Mouse (Mus musculus): ENCODE data around the gene Kif3c. TPM values are rescaled to one million over a fixed set of nuclear protein-coding genes. Genes with fewer than 3 reads are reported as not detected.

Kif3c gene
- polyA plus RNA-seq (2014; fragmentation: Nextera tagmentation; extraction: Ambion mirVana) = 73.8 and 77.9 TPM in 2 replicates

DNA sequence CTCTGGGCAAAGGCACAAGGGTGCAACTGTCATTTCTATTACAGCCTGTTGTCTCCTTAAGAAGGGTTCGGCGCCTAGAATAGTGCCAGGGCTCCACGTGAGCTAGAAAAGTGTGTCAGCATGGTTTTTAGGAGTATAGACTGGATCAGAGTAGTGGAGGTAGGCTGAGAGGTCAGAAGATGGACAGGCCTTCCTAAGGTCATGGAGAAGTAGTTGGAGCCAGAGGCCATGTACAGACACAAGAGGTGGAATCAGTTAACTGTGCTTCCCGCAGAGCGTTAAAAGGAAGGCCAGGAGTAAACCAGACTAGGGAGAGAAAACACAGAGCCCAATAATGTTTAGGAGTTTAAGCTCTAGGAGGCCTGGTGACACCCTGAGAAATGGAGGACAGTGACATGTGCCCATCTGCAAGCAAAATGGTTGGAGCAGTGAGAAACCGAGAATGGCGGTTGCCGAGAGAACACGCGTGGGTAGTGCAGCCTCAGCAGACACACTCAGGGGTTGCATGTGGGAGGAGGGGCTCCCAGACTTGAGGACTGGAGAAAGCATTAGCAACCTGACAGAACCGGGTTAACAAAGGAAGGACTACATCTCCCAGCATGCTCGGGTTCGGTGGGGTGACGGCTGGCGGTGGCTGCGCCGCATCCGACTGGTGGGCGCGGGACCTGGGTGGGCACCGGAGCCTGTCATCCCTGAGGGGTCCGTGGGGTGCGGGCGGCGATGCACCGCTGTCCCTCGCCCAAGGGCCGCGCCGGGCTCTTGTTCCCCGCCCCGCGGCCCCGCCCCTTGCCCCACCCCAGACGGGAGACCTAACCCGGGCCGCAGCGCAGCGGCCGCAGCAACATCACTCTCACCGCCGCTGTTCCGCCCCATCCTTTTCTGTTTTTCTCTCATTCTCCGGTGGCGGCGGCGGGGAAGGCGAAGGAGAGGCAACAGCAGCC lies at the start of gene Kif3c:
Gene Kif3c (plus strand): TSS at position 625 of the 941 bp plus-strand sequence.
- Histone ChIP-seq H3K27ac (peak within 1 kb of the TSS; percentile 95), H3K27me3 (ENCODE audit: control insufficient read depth, insufficient read depth, low read length) (no peaks in the 10 kb centered on the region), H3K9me3 (ENCODE audit: control insufficient read depth, low read length) (no peaks in the 10 kb centered on the region), H3K4me1 (replicated peaks; ENCODE audit: control insufficient read depth, insufficient read depth, low read length) (peaks cover 35% of the 10 kb centered on the region), H3K9ac (peak within 1 kb of the TSS; percentile 94), H3K4me3 (replicated peaks; ENCODE audit: low read length) (peak within 1 kb of the TSS; percentile 60), H3K4me2 (replicated peaks) (peak within 1 kb of the TSS; percentile 92), H3K36me3 (replicated peaks; ENCODE audit: control insufficient read depth, insufficient read depth) (peaks cover 15% of the 10 kb centered on the region; the same call in 1 of the 2 replicates)
- DNase-seq (ENCODE audit: low spot score) (peak; percentile 87), ATAC-seq (ENCODE audit: low FRiP score) (peak; percentile 93)
- WGBS = 8% methylated on average over 35 of the region's 48 CpGs

DNA sequence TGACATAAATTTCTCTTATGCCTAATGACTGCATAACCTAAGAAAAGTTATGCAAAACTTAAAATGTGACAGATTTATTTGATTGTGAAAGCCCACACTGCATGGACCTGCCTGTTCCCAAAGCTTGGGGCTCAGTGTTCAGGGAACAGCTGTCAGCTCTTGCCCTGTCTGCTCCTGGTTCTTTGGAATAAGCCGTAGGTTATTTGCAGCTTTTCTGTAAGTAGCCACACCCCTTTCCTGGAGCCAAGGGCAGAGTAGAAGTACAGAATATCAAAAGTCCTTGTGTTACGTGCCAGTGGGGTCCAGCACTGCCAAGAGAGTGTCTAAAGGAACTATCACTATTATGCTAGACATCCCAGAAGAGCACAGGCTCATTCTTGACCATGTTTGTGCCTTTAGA lies 48.8 kb upstream of the Kif3c start:
- H3K4me1 ChIP-seq (replicated peaks; ENCODE audit: control insufficient read depth, insufficient read depth, low read length) = no peaks in the 10 kb centered on the region
- WGBS = 60% methylated on average over 2 of the region's 2 CpGs
- H3K9me3 ChIP-seq (ENCODE audit: control insufficient read depth, low read length) = no peaks in the 10 kb centered on the region
- H3K4me3 ChIP-seq (replicated peaks; ENCODE audit: low read length) = no peak overlapping the region
- no peak overlapping the region for H3K4me2 ChIP-seq (replicated peaks)
- ATAC-seq (ENCODE audit: low FRiP score) (no peak), DNase-seq (ENCODE audit: low spot score) (no peak)
- H3K9ac ChIP-seq = no peak overlapping the region
- no peaks in the 10 kb centered on the region for H3K27me3 ChIP-seq (ENCODE audit: control insufficient read depth, insufficient read depth, low read length)
- no peak overlapping the region for H3K27ac ChIP-seq
- no peaks in the 10 kb centered on the region for H3K36me3 ChIP-seq (replicated peaks; ENCODE audit: control insufficient read depth, insufficient read depth)

- DNase-seq (ENCODE audit: low spot score) (no peak), ATAC-seq (ENCODE audit: low FRiP score) (no peak)
- Histone ChIP-seq H3K9ac (no peak overlapping the region), H3K36me3 (replicated peaks; ENCODE audit: control insufficient read depth, insufficient read depth) (no peaks in the 10 kb centered on the region), H3K27me3 (ENCODE audit: control insufficient read depth, insufficient read depth, low read length) (no peaks in the 10 kb centered on the region), H3K4me2 (replicated peaks) (no peak overlapping the region), H3K9me3 (ENCODE audit: control insufficient read depth, low read length) (no peaks in the 10 kb centered on the region), H3K27ac (no peak overlapping the region), H3K4me1 (replicated peaks; ENCODE audit: control insufficient read depth, insufficient read depth, low read length) (no peaks in the 10 kb centered on the region), H3K4me3 (replicated peaks; ENCODE audit: low read length) (no peak overlapping the region)
- 66% methylated on average over 3 of the region's 3 CpGs for WGBS
Observed at GRCm38 (mm10) chr12:3316937-3317336, 48.0 kb upstream of the Kif3c start.

DNA sequence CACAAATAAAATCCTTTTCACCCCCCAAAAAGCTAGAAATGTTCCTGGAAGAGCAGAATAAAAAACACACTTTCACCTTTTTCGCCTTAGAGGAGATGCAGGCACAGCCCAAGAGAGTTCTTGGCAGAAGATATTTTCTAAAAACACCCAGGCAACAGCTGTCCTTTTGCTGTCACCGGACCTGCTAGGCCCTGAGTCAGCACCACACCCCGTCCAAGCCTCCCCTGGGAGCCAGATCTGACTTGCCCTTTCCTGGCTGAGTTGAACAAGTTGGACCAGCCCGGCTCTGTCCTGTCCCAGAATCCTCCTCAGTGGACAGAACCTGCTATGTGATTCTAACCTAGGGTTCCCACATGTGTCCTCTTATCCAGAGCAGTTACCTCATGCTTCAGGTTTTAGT lies 45.6 kb upstream of the Kif3c start:
- 78% methylated on average over 4 of the region's 4 CpGs for WGBS
- H3K27me3 ChIP-seq (ENCODE audit: control insufficient read depth, insufficient read depth, low read length) = no peaks in the 10 kb centered on the region
- no peak overlapping the region for H3K4me2 ChIP-seq (replicated peaks)
- no peaks in the 10 kb centered on the region for H3K4me1 ChIP-seq (replicated peaks; ENCODE audit: control insufficient read depth, insufficient read depth, low read length)
- DNase-seq (ENCODE audit: low spot score) (no peak), ATAC-seq (ENCODE audit: low FRiP score) (no peak)
- no peaks in the 10 kb centered on the region for H3K36me3 ChIP-seq (replicated peaks; ENCODE audit: control insufficient read depth, insufficient read depth)
- H3K9me3 ChIP-seq (ENCODE audit: control insufficient read depth, low read length) = no peaks in the 10 kb centered on the region
- no peak overlapping the region for H3K27ac ChIP-seq
- H3K4me3 ChIP-seq (replicated peaks; ENCODE audit: low read length) = no peak overlapping the region
- no peak overlapping the region for H3K9ac ChIP-seq

GRCm38 (mm10) chr12:3323241-3323640 lies 41.7 kb upstream of the Kif3c start:
- H3K27ac ChIP-seq = no peak overlapping the region
- no peak overlapping the region for H3K9ac ChIP-seq
- H3K4me3 ChIP-seq (replicated peaks; ENCODE audit: low read length) = no peak overlapping the region
- H3K36me3 ChIP-seq (replicated peaks; ENCODE audit: control insufficient read depth, insufficient read depth) = no peaks in the 10 kb centered on the region
- no peaks in the 10 kb centered on the region for H3K9me3 ChIP-seq (ENCODE audit: control insufficient read depth, low read length)
- DNase-seq (ENCODE audit: low spot score) (no peak), ATAC-seq (ENCODE audit: low FRiP score) (no peak)
- 84% methylated on average over 6 of the region's 6 CpGs for WGBS
- no peaks in the 10 kb centered on the region for H3K27me3 ChIP-seq (ENCODE audit: control insufficient read depth, insufficient read depth, low read length)
- H3K4me1 ChIP-seq (replicated peaks; ENCODE audit: control insufficient read depth, insufficient read depth, low read length) = no peaks in the 10 kb centered on the region
- H3K4me2 ChIP-seq (replicated peaks) = no peak overlapping the region

DNA sequence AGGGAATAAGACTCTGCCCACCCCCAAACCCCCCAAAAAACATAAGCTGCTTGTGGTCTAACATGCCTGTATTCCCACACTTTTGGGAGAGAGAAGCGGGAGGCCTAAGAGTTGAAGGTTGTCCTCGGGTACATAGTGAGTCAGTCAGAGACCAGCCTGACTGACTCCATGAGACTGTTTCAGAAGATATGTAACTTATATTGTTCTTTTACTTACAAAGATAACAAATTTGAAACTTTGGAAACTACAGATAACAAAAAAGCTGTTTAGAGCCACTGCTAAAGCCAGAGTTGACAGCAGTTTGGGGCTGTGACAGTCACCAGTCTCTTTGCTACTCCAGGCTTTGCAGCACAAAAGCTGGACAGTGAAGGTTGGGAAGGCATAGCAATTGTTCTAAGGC lies 39.7 kb upstream of the Kif3c start:
- H3K9ac ChIP-seq = no peak overlapping the region
- no peak overlapping the region for H3K27ac ChIP-seq
- DNase-seq (ENCODE audit: low spot score) = no peak
- no peak for ATAC-seq (ENCODE audit: low FRiP score)
- H3K36me3 ChIP-seq (replicated peaks; ENCODE audit: control insufficient read depth, insufficient read depth) = no peaks in the 10 kb centered on the region
- no peak overlapping the region for H3K4me3 ChIP-seq (replicated peaks; ENCODE audit: low read length)
- 95% methylated on average over 2 of the region's 2 CpGs for WGBS
- no peaks in the 10 kb centered on the region for H3K9me3 ChIP-seq (ENCODE audit: control insufficient read depth, low read length)
- no peak overlapping the region for H3K4me2 ChIP-seq (replicated peaks)
- H3K27me3 ChIP-seq (ENCODE audit: control insufficient read depth, insufficient read depth, low read length) = no peaks in the 10 kb centered on the region
- no peaks in the 10 kb centered on the region for H3K4me1 ChIP-seq (replicated peaks; ENCODE audit: control insufficient read depth, insufficient read depth, low read length)

GRCm38 (mm10) chr12:3329677-3330076 lies 35.3 kb upstream of the Kif3c start:
- no peaks in the 10 kb centered on the region for H3K36me3 ChIP-seq (replicated peaks; ENCODE audit: control insufficient read depth, insufficient read depth)
- no peak overlapping the region for H3K4me3 ChIP-seq (replicated peaks; ENCODE audit: low read length)
- H3K4me2 ChIP-seq (replicated peaks) = no peak overlapping the region
- no peak overlapping the region for H3K27ac ChIP-seq
- DNase-seq (ENCODE audit: low spot score) (no peak), ATAC-seq (ENCODE audit: low FRiP score) (no peak)
- 80% methylated on average over 4 of the region's 4 CpGs for WGBS
- no peaks in the 10 kb centered on the region for H3K4me1 ChIP-seq (replicated peaks; ENCODE audit: control insufficient read depth, insufficient read depth, low read length)
- H3K27me3 ChIP-seq (ENCODE audit: control insufficient read depth, insufficient read depth, low read length) = no peaks in the 10 kb centered on the region
- no peak overlapping the region for H3K9ac ChIP-seq
- no peaks in the 10 kb centered on the region for H3K9me3 ChIP-seq (ENCODE audit: control insufficient read depth, low read length)

DNA sequence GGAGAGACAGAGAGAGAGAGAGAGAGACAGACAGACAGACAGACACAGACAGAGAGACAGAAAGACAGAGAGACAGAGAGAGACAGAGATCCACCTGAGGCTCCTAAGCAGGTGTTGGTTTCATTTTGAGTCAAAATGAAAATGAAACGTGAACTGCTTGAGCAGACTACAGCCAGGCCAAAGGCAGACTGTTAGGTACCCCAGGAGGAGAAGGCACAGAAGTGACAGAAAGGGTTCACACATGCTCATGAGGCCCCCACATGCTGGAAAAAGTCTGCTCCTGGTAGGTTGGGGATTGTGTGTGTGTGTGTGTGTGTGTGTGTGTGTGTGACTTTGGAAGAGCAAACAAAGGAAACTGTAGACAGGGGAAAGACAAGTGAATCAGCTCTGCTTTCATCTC lies 26.0 kb upstream of the Kif3c start:
- ATAC-seq (ENCODE audit: low FRiP score) = no peak
- Histone ChIP-seq H3K9me3 (ENCODE audit: control insufficient read depth, low read length) (no peaks in the 10 kb centered on the region), H3K27me3 (ENCODE audit: control insufficient read depth, insufficient read depth, low read length) (no peaks in the 10 kb centered on the region), H3K36me3 (replicated peaks; ENCODE audit: control insufficient read depth, insufficient read depth) (no peaks in the 10 kb centered on the region), H3K27ac (no peak overlapping the region), H3K9ac (no peak overlapping the region), H3K4me1 (replicated peaks; ENCODE audit: control insufficient read depth, insufficient read depth, low read length) (no peaks in the 10 kb centered on the region), H3K4me2 (replicated peaks) (no peak overlapping the region), H3K4me3 (replicated peaks; ENCODE audit: low read length) (no peak overlapping the region)
- DNase-seq (ENCODE audit: low spot score) = no peak
- WGBS = 70% methylated on average over 1 of the region's 1 CpGs

DNA sequence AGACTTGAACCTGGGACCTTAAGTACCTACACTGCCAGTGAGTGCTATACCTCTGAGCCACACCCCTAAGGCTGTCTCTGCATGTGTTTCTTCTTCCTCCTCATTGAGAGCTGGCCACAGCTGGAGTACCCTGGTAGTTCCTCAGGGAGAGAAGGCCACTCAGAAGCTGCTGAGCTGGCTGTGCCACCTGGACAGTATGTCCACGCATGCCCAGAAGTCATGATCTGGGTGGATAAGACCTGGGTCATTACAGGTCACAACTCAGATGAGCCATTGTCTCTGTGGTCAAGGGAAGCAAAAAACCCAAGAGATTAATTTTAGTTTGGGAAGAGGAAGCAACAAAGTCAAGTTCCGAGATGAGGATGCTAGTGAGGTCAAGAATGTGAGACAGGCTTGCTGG lies 20.8 kb upstream of the Kif3c start:
- DNase-seq (ENCODE audit: low spot score) = no peak

More for the DNA sequence above, 20.8 kb upstream of the Kif3c start:
- no peaks in the 10 kb centered on the region for H3K27me3 ChIP-seq (ENCODE audit: control insufficient read depth, insufficient read depth, low read length)
- no peaks in the 10 kb centered on the region for H3K9me3 ChIP-seq (ENCODE audit: control insufficient read depth, low read length)
- no peak overlapping the region for H3K9ac ChIP-seq
- H3K4me3 ChIP-seq (replicated peaks; ENCODE audit: low read length) = no peak overlapping the region
- H3K27ac ChIP-seq = no peak overlapping the region
- no peak for ATAC-seq (ENCODE audit: low FRiP score)
- 90% methylated on average over 2 of the region's 2 CpGs for WGBS
- H3K36me3 ChIP-seq (replicated peaks; ENCODE audit: control insufficient read depth, insufficient read depth) = no peaks in the 10 kb centered on the region
- no peaks in the 10 kb centered on the region for H3K4me1 ChIP-seq (replicated peaks; ENCODE audit: control insufficient read depth, insufficient read depth, low read length)
- H3K4me2 ChIP-seq (replicated peaks) = no peak overlapping the region
